Mouse (Mus musculus): ENCODE measurements around the gene Shank2.

Shank2 gene

DNA sequence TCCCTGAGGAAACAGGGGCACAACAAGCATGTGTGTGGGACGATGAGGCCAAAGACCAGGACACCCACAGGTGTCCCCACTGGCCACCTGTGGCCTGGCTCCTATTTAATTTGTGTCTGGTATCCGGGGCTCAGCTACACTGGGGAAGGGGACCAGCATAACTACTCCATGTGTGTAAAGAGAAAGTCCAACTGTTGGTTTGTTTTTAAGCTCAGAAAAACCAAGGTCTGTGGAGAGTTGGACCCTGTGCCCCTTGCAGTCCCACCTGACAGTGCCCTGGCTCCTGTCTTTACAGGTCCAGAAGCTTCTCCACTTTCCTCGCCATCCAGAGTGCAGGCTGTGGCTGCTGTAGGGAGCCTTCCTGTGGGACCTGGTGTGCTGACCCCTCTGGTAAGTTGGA is at the start of gene Shank2:
Gene Shank2 (plus strand): TSS at position 301 of the 400 bp plus-strand sequence.
- no peak for DNase-seq (ENCODE audit: low read depth, low spot score)

DNA sequence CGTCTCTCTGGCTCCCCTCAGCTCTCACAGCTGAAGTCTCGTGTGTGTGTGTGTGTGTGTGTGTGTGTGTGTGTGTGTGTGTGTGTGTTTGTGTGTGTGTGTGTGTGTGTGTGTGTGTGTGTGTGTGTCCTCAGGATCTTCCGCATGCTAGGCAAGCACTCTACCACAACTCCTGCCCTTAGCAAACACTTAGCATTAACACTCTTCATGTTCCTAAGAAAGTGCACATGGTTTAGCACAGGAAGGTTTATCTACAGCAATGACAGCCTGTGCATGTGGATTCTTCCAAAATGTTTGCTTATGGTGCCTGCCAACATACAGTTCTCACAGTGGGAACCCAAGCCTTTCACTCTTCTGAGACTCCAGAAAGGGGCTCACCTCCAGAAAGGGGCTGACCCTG is 49.6 kb upstream of the Shank2 start:
- no peak for DNase-seq (ENCODE audit: low read depth, low spot score)

DNA sequence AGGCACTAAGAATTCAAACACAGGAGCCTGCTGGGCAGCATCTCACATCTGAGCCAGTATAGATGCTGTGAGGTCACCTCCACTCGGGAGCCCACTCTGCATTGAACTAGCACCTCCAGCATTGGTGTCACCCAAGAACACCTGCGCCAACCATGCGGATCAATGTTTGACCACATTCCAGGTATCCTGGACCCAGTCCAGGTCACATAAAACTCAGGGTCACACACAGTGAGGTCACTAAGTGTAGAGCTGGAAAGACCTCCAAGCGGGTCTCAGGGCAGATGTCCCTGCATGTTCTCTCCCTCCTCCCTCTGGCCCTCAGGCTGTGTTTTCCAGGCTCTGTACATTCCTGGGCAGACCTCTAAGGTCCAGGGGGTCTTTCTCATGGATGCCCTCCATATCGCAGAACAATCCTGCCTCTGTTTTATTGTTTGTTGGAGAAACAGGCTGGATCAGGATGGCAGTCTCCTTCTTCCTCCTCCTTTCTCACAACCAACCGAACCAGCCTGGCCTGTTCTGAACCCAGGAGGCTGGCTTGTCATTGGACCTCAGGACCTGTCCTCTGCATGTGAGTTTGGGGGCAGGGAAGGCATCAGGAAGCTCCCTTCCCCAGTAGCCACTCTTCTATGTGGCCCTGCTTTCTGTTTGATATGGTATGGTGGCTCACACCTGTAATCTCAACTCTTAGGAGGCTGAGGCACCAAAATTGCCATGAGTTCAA is 45.0 kb upstream of the Shank2 start:
- DNase-seq (ENCODE audit: low read depth, low spot score): no peak

- DNase-seq (ENCODE audit: low read depth, low spot score): no peak
Measured at GRCm38 (mm10) chr7:143958030-143958565, 43.6 kb upstream of the Shank2 start.

DNA sequence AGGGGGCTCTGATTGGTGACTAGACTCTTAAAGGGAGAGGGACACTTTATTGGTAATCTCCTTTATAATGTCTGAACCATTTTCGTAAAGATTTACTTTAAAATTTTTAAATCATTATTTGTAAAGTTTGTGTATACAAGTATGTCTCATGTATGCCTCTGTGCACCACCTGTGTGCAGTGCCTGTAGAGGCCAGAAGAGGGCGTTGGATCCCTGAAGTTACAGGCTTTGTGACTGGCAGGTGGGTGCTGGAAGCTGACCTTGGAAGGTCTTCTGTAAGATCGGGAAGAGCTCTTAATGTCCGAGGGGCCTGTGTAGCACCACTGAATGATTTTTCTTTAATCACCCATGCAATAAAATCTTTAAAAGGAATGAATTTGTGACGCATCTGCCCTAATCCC is 37.9 kb upstream of the Shank2 start:
- DNase-seq (ENCODE audit: low read depth, low spot score): no peak

- no peak for DNase-seq (ENCODE audit: low read depth, low spot score)
Measured at GRCm38 (mm10) chr7:143966621-143967020, 35.1 kb upstream of the Shank2 start.

DNA sequence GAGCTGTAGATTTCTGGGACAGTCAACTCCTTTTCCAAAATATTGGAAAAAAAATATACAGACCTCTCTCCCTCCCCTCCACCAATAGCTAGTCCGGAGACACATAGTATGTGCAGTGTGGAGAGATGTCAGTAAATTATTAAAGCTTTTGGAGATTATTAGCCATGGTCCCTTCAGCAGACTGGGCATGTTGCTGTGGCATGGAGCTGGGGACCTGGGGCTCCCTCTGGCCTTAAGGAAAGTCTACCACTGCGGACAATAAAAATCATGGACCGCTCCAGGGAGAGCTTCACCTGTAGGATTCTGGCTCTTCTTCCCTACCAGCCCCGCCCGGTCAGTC is 24.3 kb upstream of the Shank2 start:
- DNase-seq (ENCODE audit: low read depth, low spot score): no peak

GRCm38 (mm10) chr7:143977831-143978682 is 23.7 kb upstream of the Shank2 start:
- no peak for DNase-seq (ENCODE audit: low read depth, low spot score)

DNA sequence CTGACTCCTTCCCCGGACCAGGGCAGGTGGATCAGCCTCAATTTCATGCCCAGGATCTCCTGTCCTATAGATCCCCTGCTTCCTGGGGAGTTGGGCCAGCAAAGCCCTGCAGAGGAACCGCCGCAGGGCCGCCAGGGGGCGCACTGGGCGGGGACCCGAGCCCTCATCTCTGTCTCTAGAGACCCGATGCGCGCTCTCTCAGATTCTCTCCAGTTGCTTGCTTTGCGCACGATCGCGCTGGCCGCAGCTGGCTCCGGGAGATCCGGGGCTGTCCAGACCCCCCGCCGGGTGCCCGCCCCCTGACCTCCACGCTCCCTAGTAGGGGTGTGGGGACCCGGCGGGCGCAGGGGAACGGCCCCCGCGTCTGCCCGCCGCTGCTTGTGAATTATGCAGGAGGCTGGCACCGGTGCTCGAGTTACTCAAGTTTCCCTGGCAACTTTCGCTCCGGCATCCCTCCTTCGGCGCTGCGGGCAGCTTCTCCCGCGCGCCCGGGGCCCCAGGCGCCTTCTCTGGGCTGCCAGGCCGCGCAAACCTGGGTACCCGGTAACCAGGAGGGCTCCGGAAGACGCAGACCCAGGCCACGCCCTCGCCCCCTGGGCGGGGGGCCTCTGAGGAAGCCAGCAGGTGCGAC is 22.9 kb upstream of the Shank2 start:
- DNase-seq (ENCODE audit: low read depth, low spot score): peak; percentile 2

DNA sequence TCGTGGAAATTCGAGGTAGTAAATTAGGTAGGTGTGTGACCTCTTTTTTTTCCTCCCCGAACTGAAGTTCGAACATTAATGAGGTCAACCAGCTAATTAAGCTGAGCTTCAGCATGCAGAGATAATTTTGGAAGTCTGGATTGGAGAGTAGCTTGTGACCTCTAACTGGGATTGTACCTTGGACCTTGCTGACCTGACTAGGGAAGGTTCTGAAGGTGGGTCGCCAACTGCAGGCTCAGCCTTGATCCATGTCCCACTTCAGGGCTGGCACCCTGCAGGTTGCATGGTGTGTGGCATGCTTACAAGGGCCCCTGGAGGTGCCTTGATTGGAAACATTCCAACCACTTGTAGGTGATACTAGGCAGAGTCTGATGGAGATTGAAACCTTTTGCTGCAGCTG is 21.7 kb upstream of the Shank2 start:
- DNase-seq (ENCODE audit: low read depth, low spot score): no peak

- no peak for DNase-seq (ENCODE audit: low read depth, low spot score)
Measured at GRCm38 (mm10) chr7:143986281-143986680, 15.4 kb upstream of the Shank2 start.

DNA sequence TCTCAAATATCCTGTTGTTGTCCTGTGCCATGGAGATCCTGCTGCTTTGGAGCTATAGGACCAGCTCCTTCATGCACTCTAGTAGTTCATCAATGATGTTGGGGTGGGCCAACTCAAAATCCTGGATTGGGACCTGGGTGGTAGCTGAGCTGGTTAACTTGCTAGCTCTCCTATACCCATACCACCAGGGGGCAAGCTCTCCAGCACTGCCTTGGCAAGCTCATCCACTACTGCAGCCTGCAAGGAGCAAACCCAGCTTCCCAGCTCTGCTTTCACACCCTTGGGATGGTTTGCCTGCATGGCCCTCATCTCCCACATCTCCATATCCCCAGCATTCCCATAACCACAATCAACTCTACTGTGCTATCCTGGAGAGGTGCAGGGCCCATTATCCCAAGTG is 10.6 kb upstream of the Shank2 start:
- DNase-seq (ENCODE audit: low read depth, low spot score): no peak

DNA sequence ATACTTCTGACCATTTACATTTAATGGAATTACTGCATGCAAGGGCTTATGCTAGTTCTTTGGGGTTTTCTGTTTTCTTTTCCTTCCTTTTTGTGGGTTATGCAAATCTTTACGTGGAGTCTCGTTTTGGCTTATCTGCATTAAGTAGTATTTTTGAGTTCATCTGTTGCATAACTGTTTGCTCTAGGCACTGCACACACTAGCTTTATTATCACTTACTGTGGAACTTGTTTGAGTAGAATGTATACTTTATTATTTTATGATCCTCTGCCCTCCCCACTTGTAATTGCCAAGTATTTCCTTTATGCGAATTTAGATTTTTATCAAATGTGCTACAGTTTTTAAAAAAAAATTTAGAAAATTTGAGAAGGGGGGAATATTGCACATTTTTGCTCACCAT is 2.7 kb upstream of the Shank2 start:
- DNase-seq (ENCODE audit: low read depth, low spot score): no peak

DNA sequence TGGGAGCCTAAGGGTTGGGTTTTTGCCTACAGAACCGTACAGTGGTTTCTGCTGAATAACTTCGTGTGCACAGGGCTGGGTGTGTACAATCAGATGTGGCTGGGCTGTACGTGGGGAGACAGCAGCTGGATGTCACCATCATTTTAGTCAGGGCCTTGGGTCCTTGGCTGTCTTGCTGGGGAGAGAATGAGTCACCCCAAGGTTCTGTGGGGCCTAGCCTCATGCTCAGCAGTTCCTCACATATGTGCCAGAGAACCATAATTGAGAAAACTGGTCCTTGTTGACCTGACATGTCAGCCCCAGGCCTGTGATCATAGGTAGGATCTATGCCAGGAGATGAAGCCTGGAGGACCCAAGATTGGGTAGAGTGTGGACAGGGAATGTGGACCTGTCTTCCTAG is 1.7 kb downstream of the Shank2 start:
- DNase-seq (ENCODE audit: low read depth, low spot score): no peak

DNA sequence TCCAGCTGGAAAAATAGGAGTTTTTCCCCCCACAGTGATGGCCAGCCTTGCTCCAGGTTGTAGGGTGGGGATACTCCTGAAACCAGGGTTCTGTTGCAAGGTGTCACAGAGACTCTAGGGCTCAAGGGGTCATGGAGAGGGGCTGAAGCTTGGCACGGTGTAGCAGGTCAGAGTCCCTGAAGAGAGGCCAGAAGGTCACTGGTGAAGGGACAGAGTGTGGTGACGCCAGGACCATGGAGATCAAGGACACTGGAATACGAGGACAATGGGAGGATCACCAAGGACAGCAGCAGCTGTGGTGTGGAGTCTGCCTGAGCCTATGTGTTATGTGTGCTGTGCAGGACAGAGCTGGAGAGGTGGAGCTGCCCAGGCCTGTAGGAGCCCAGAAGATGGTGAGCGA is 6.4 kb downstream of the Shank2 start:
- DNase-seq (ENCODE audit: low read depth, low spot score): no peak

- no peak for DNase-seq (ENCODE audit: low read depth, low spot score)
Measured at GRCm38 (mm10) chr7:144008985-144009384, 7.3 kb downstream of the Shank2 start.

GRCm38 (mm10) chr7:144014485-144014884 is 12.8 kb downstream of the Shank2 start:
- DNase-seq (ENCODE audit: low read depth, low spot score): no peak

- no peak for DNase-seq (ENCODE audit: low read depth, low spot score)
Measured at GRCm38 (mm10) chr7:144021801-144022200, 20.1 kb downstream of the Shank2 start.

DNA sequence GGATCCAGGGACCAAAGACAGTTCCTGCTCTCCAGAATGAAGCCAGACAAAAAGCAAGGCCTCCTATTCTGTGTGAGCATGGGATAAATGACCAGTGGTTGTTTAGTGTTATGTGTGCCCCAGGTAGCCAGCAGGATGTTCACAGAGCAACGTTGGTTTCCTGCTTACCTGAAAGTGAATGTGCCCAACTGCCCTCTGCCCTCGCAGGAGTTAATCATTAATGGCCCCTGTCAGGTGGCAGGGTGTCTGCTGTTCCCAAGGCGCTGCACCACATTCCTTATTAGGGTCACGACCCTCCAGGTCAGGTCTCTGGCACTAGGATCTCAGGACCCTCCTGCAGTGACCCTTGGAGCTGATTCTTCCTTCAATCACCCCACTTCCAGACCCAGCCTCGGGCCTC is 21.0 kb downstream of the Shank2 start:
- no peak for DNase-seq (ENCODE audit: low read depth, low spot score)

DNA sequence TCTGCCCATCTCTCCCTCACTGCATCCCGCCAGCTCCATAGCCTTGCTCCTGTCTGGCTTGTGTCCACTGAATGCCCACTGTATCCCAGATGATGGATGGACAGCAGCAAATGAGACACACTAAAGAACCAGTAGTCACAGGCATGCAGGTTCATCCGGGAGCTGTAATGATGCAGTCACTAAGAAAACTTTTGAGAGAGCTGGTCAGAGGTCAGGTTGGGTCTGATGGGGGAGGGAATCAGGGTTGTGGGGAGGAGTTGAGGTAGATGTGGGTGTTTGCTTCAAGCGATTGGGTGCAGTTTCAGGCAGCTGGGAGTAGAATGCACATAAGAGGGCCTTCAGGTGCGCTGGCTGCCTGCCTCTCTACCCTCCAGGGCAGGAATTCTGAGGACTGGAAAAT is 21.8 kb downstream of the Shank2 start:
- no peak for DNase-seq (ENCODE audit: low read depth, low spot score)

DNA sequence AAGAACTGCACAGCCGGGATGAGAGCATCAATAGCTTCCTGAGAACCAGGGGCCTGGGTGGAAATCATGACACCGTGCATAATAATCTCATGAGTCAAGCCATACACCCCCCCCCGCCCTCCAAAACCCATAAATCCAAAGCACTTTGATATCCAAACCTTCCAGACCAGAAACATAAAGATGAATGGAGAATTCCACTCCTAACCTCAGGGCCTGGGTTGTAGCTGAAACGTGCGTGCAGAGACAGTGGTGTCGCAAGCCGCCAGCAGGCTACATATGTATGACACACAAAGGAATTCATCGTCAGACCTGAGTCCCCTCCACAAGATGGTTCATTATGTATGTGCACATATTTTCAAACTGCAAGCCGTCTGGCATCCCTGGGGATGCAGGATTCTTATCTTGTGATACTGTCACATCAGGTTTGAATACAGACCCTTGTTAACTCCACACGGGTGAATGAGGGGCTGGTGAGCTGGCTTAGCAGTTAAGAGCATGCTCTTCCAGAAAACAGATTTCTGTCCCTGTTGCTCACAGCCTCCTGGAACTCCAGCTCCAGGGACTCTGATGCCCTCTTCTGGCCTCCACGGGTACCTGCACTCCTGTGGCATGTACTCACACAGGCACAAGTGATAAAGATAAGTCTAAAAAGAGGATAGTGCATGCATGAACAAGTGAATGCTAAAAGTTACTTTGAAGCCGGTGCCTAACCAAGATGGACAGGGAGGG is 24.5 kb downstream of the Shank2 start:
- DNase-seq (ENCODE audit: low read depth, low spot score): no peak

GRCm38 (mm10) chr7:144029246-144029645 is 27.5 kb downstream of the Shank2 start:
- no peak for DNase-seq (ENCODE audit: low read depth, low spot score)
